Mouse (Mus musculus) macrophage (primary cell): ENCODE results near the gene Arel1. TPM values are rescaled to one million over a fixed set of nuclear protein-coding genes. Genes with fewer than 3 reads are reported as not detected.

Source experiments
- H3K27ac ChIP-seq: fragments of 350-480 bp; formaldehyde crosslinking; 2 replicates; pipeline ENCODE4 v1.9.0; 2021
- H3K36me3 ChIP-seq: fragments of 350-480 bp; formaldehyde crosslinking; 2 replicates; pipeline ENCODE4 v1.9.0; 2021; ENCODE audit errors: inconsistent target
- H3K4me3 ChIP-seq: fragments of 350-480 bp; formaldehyde crosslinking; 2 replicates; pipeline ENCODE4 v1.9.0; 2021; ENCODE audit errors: inconsistent target
- H3K79me2 ChIP-seq: fragments of 350-480 bp; formaldehyde crosslinking; 2 replicates; pipeline ENCODE4 v1.9.0; 2021; ENCODE audit errors: inconsistent target
- WGBS: methylation state at CpG from one replicate; pipeline ENCODE4 v1.1.7; 2026; ENCODE audit warnings: inconsistent platforms; ENCODE audit not compliant: missing documents; 5-methylcytosine and 5-hydroxymethylcytosine counted together
- polyA plus RNA-seq: library from polyadenylated mRNA; stranded (reverse); fragments of 250-400 nt; gene quantifications from 3 replicates; pipeline ENCODE4 v1.2.4, GENCODE M21; 2018; ENCODE audit warnings: inconsistent platforms
- total RNA-seq, 78 experiments: library from RNA; depleted of rRNA; stranded (reverse); fragments of 250-400 nt; gene quantifications; 1 replicate in 9 of 78; 2 replicates in 24 of 78; 3 replicates in 43 of 78; 4 replicates in 2 of 78; pipeline ENCODE4 v1.2.4; 2018; ENCODE audit warnings: inconsistent platforms in 56 of 78

Arel1 gene
- total RNA-seq (2018; cell fraction: chromatin; rRNA removed) = 100 to 1,000 TPM in 4 of 26 experiments, 10 to 100 TPM in 22; 19.6 to 214 (median 62.1) TPM
- 100 to 1,000 TPM in 1 of 26 experiments, 10 to 100 TPM in 25; 32.7 to 100 (median 52.8) TPM for total RNA-seq (2018; cell fraction: cytosol; rRNA removed)
- 100 to 1,000 TPM in 12 of 26 experiments, 10 to 100 TPM in 14; 32.6 to 170 (median 89.7) TPM for total RNA-seq (2018; cell fraction: nucleus; rRNA removed)
- polyA plus RNA-seq = 27.2 to 51.0 TPM (median 30.2 TPM) in 3 replicates

- Histone ChIP-seq H3K27ac (peak within 1 kb of the TSS; percentile 62), H3K4me3 (peak within 1 kb of the TSS; percentile 100), H3K79me2 (peaks cover 81% of the 10 kb centered on the region), H3K36me3 (peaks cover 30% of the 10 kb centered on the region)
- under 1% methylated on average over 41 of the region's 42 CpGs for WGBS
Measured at GRCm38 (mm10) chr12:84970428-84971096, at the start of gene Arel1, which contains the start of gene Fcf1. Gene Arel1, minus strand, starts transcription at chr12:84970900. Gene Fcf1, plus strand, starts transcription at chr12:84970897.

GRCm38 (mm10) chr12:85012185-85012584, 41.5 kb upstream of the Arel1 start:
- Histone ChIP-seq H3K36me3 (peaks cover 24% of the 10 kb centered on the region), H3K27ac (no peak overlapping the region), H3K4me3 (no peak overlapping the region), H3K79me2 (peaks cover 50% of the 10 kb centered on the region)
- WGBS = 90% methylated on average over 2 of the region's 2 CpGs

- H3K4me3 ChIP-seq = no peak overlapping the region
- no peak overlapping the region for H3K27ac ChIP-seq
- peaks cover 22% of the 10 kb centered on the region for H3K36me3 ChIP-seq
- WGBS = 89% methylated on average over 2 of the region's 2 CpGs
- H3K79me2 ChIP-seq = peaks cover 67% of the 10 kb centered on the region
Measured at GRCm38 (mm10) chr12:85010541-85010940, 39.8 kb upstream of the Arel1 start.

GRCm38 (mm10) chr12:85009776-85010175, 39.1 kb upstream of the Arel1 start:
- H3K4me3 ChIP-seq = no peak overlapping the region
- WGBS = 93% methylated on average over 1 of the region's 1 CpGs
- peaks cover 74% of the 10 kb centered on the region for H3K79me2 ChIP-seq
- H3K36me3 ChIP-seq = peaks cover 14% of the 10 kb centered on the region
- no peak overlapping the region for H3K27ac ChIP-seq

- Histone ChIP-seq H3K4me3 (no peak overlapping the region), H3K36me3 (no peaks in the 10 kb centered on the region), H3K79me2 (peaks cover 99% of the 10 kb centered on the region), H3K27ac (no peak overlapping the region)
Measured at GRCm38 (mm10) chr12:85007021-85007420, 36.3 kb upstream of the Arel1 start.

- WGBS = 89% methylated on average over 1 of the region's 1 CpGs
- H3K4me3 ChIP-seq = no peak overlapping the region
- peaks cover 100% of the 10 kb centered on the region for H3K79me2 ChIP-seq
- no peak overlapping the region for H3K27ac ChIP-seq
- H3K36me3 ChIP-seq = no peaks in the 10 kb centered on the region
Measured at GRCm38 (mm10) chr12:85006206-85006605, 35.5 kb upstream of the Arel1 start.

- no peak overlapping the region for H3K27ac ChIP-seq
- H3K4me3 ChIP-seq = no peak overlapping the region
Measured at GRCm38 (mm10) chr12:84999053-84999452, 28.4 kb upstream of the Arel1 start.

GRCm38 (mm10) chr12:84996501-84997398, 26.1 kb upstream of the Arel1 start:
- 2% methylated on average over 44 of the region's 44 CpGs for WGBS
- peaks cover 53% of the 10 kb centered on the region for H3K79me2 ChIP-seq
- H3K36me3 ChIP-seq = no peaks in the 10 kb centered on the region
- no peak overlapping the region for H3K27ac ChIP-seq
- peak overlapping the region; percentile 62 for H3K4me3 ChIP-seq

More at GRCm38 (mm10) chr12:84999053-84999452, 28.4 kb upstream of the Arel1 start:
- Histone ChIP-seq H3K79me2 (peaks cover 76% of the 10 kb centered on the region), H3K36me3 (no peaks in the 10 kb centered on the region)

- Histone ChIP-seq H3K36me3 (no peaks in the 10 kb centered on the region), H3K27ac (no peak within 1 kb of the TSS)
- WGBS = under 1% methylated on average over 45 of the region's 45 CpGs
Measured at GRCm38 (mm10) chr12:84996083-84996496, 25.4 kb upstream of the Arel1 start, which contains the start of gene Ylpm1. Gene Ylpm1, plus strand, starts transcription at chr12:84996321.

GRCm38 (mm10) chr12:84995112-84995761, 24.5 kb upstream of the Arel1 start:
- Histone ChIP-seq H3K27ac (no peak overlapping the region), H3K36me3 (no peaks in the 10 kb centered on the region), H3K79me2 (peaks cover 38% of the 10 kb centered on the region), H3K4me3 (no peak overlapping the region)
- WGBS = 93% methylated on average over 8 of the region's 9 CpGs

More at GRCm38 (mm10) chr12:84996083-84996496, 25.4 kb upstream of the Arel1 start, which contains the start of gene Ylpm1:
- H3K4me3 ChIP-seq = peak within 1 kb of the TSS; percentile 62
- peaks cover 46% of the 10 kb centered on the region for H3K79me2 ChIP-seq

- WGBS = 79% methylated on average over 4 of the region's 4 CpGs
- H3K36me3 ChIP-seq = peaks cover 4% of the 10 kb centered on the region; the same call in 1 of the 2 replicates
- no peaks in the 10 kb centered on the region for H3K79me2 ChIP-seq
- H3K4me3 ChIP-seq = no peak overlapping the region
- no peak overlapping the region for H3K27ac ChIP-seq
Measured at GRCm38 (mm10) chr12:84989456-84989855, 18.8 kb upstream of the Arel1 start.

- H3K27ac ChIP-seq = no peak overlapping the region
Measured at GRCm38 (mm10) chr12:84979264-84979862, 8.7 kb upstream of the Arel1 start.

GRCm38 (mm10) chr12:84969656-84970427, 858 bp downstream of the Arel1 start:
- peak overlapping the region; percentile 100 for H3K4me3 ChIP-seq
- peaks cover 30% of the 10 kb centered on the region for H3K36me3 ChIP-seq
- WGBS = 20% methylated on average over 15 of the region's 15 CpGs
- H3K27ac ChIP-seq = peak overlapping the region; percentile 62
- peaks cover 89% of the 10 kb centered on the region for H3K79me2 ChIP-seq

More at GRCm38 (mm10) chr12:84979264-84979862, 8.7 kb upstream of the Arel1 start:
- no peak overlapping the region for H3K4me3 ChIP-seq
- H3K79me2 ChIP-seq = no peaks in the 10 kb centered on the region
- peaks cover 90% of the 10 kb centered on the region for H3K36me3 ChIP-seq
- WGBS = 87% methylated on average over 2 of the region's 2 CpGs
